Mouse (Mus musculus): Measurements from ENCODE around the gene Stx5a. TPM values are rescaled to one million over a fixed set of nuclear protein-coding genes. Genes with fewer than 3 reads are reported as not detected.

The Stx5a gene
- polyA plus RNA-seq, 1 experiment from 2014 or later: 122 TPM

DNA sequence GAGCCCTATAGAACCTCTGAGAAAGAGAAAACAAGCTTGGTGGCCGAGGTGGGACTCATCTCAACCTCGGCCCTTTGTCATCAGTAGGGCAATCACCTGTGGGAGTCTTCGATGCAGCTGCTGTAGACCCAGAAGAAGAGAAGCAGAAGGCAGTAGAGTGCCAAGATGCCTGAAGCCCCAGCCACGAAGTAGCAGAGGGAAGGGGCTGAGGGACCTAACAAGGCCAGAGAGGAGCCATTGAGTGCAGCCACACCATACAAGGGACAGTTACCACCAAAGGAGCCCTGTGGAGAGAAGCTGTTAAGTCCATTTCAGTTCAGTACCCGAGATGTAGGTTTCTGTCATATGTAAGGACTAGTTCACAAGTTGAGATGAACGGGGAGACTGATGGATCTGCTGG, 32.2 kb downstream of the Stx5a start:
- Histone ChIP-seq H3K4me2 (ENCODE audit: low read length) (peak overlapping the region; percentile 82), H3K4me3 (ENCODE audit: low read depth, low read length) (peak overlapping the region; percentile 67; the same call in 1 of the 2 replicates), H3K9me3 (replicated peaks; ENCODE audit: control insufficient read depth, low read length, poor library complexity, severe bottlenecking) (no peaks in the 10 kb centered on the region), H3K27me3 (ENCODE audit: control insufficient read depth, insufficient read depth, low read depth, low read length) (no peaks in the 10 kb centered on the region), H3K4me1 (ENCODE audit: control insufficient read depth, insufficient read depth, low read length) (peaks cover 29% of the 10 kb centered on the region), H3K36me3 (ENCODE audit: control insufficient read depth, insufficient read depth, low read length) (peaks cover 12% of the 10 kb centered on the region), H3K27ac (ENCODE audit: low read length) (no peak overlapping the region; the same call in 1 of the 2 replicates), H3K9ac (ENCODE audit: low read depth, low read length) (no peak overlapping the region)
- WGBS: 72% methylated on average over 6 of the region's 6 CpGs
- no peak for ATAC-seq

DNA sequence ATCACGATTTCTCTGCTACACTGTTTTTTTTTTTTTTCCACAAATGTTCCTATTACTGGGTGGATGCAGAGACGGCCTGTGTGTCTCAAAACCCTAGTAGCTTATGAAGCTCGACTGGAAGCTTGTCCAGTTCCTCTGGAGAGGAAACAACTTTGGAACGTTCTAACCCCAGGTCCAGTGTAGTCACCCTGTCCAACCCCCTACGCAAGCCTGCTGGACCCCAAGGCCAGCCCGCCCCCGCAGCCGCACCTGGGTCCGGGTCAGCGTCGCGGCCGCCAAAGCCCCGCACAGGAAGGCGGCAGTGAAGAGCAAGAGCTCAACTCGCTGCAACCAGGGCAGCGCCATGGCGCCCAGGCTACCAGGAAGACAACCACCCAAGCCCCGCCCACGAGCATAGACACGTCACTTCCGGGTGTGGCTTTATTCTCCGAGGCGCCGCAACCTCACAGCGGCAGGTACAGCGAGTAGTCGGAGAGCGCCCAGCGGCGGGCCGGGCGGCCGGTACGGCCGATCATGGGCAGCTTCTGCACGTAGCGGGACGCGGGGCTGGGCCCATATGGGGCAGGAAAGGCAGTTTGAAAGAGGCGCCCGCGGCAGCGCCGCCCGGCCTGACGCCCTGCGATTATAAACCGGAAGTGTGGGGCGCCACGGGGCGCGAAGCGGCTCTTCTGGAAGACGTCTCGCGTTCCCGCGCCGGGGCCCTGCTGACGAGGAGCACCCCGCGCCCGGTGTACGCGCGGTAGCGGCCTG, 33.0 kb downstream of the Stx5a start, which contains the start of gene Tmem179b:
Gene Tmem179b, minus strand, starts transcription at position 382 of the 750 bp plus-strand sequence.
- WGBS: under 1% methylated on average over 67 of the region's 68 CpGs
- Histone ChIP-seq H3K36me3 (ENCODE audit: control insufficient read depth, insufficient read depth, low read length) (peaks cover 9% of the 10 kb centered on the region), H3K4me2 (ENCODE audit: low read length) (peak within 1 kb of the TSS; percentile 82), H3K9ac (ENCODE audit: low read depth, low read length) (peak within 1 kb of the TSS; percentile 80), H3K9me3 (replicated peaks; ENCODE audit: control insufficient read depth, low read length, poor library complexity, severe bottlenecking) (no peaks in the 10 kb centered on the region), H3K27me3 (ENCODE audit: control insufficient read depth, insufficient read depth, low read depth, low read length) (no peaks in the 10 kb centered on the region), H3K27ac (ENCODE audit: low read length) (peak within 1 kb of the TSS; percentile 99), H3K4me1 (ENCODE audit: control insufficient read depth, insufficient read depth, low read length) (peaks cover 29% of the 10 kb centered on the region), H3K4me3 (ENCODE audit: low read depth, low read length) (peak within 1 kb of the TSS; percentile 67)
- ATAC-seq: peak; percentile 95

DNA sequence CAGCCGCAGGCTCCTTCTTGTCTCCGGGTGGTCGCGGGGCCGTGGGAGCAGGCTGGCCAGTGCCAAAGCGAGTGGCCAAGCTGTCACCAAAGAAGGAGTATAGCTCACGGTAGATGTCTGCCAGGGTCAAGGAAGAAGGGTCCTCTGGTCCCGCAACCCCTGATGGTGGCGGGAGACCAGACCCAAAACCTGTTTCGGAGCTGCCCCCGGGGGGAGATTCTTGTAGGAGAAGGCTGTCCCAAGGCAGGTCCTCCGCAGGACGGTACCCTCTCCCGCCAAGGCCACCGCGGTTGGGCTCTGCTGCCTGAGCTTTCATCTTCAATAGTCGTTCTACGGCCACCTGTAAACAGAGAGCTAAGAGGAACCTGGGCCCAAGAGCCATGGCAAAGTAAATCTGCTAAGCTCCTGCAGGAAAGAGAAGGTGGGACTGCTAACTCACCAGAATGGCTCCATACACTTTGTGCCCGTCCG, 33.8 kb downstream of the Stx5a start:
- no peaks in the 10 kb centered on the region for H3K27me3 ChIP-seq (ENCODE audit: control insufficient read depth, insufficient read depth, low read depth, low read length)
- no peaks in the 10 kb centered on the region for H3K9me3 ChIP-seq (replicated peaks; ENCODE audit: control insufficient read depth, low read length, poor library complexity, severe bottlenecking)
- H3K4me3 ChIP-seq (ENCODE audit: low read depth, low read length): peak overlapping the region; percentile 67
- 7% methylated on average over 20 of the region's 20 CpGs for WGBS
- peak overlapping the region; percentile 99 for H3K27ac ChIP-seq (ENCODE audit: low read length)
- H3K36me3 ChIP-seq (ENCODE audit: control insufficient read depth, insufficient read depth, low read length): peaks cover 5% of the 10 kb centered on the region
- H3K4me1 ChIP-seq (ENCODE audit: control insufficient read depth, insufficient read depth, low read length): peaks cover 29% of the 10 kb centered on the region
- ATAC-seq: no peak
- H3K9ac ChIP-seq (ENCODE audit: low read depth, low read length): peak overlapping the region; percentile 80
- peak overlapping the region; percentile 82 for H3K4me2 ChIP-seq (ENCODE audit: low read length)

DNA sequence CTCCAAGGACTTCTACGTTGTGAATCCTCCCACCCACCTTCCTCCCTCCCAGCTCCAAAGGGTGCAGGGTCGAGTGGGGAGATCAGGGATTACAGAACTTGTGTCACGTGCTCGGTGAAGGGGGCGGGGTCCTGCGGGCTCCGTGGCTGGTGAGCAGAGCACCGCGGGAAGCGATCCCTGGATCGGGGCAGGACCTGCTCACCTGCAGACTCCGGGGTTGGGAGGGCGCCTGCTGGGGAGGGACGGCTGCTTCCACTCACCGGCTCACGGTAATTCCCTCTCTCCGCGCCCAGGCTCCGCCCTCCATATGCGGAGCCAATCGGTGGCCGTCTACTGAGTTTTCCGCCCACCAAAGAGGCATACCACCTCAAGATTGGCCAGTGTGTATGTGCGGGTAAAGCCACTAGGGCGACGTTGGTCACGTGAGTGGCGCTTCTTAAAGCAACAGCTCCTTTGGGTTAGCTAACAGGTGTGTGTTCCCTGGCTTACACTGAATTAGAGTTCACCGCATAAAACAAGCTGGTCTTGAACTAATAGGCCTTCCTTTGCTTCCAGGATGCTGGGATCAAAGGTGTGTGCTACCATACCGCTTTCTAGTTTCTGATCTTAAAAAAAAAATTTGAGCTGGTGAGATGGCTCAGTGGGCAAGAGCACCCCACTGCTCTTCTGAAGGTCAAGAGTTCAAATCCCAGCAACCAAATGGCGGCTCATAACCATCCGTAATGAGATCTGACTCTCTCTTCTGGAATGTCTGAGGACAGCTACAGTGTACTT, 45.0 kb downstream of the Stx5a start, which contains the start of gene Taf6l:
Gene Taf6l, minus strand, starts transcription at position 410 of the 774 bp plus-strand sequence.
- H3K4me2 ChIP-seq (ENCODE audit: low read length): peak within 1 kb of the TSS; percentile 64
- ATAC-seq: peak; percentile 99
- peak within 1 kb of the TSS; percentile 75 for H3K9ac ChIP-seq (ENCODE audit: low read depth, low read length)
- H3K27ac ChIP-seq (ENCODE audit: low read length): peak within 1 kb of the TSS; percentile 80
- peak within 1 kb of the TSS; percentile 66 for H3K4me3 ChIP-seq (ENCODE audit: low read depth, low read length)
- peaks cover 16% of the 10 kb centered on the region for H3K4me1 ChIP-seq (ENCODE audit: control insufficient read depth, insufficient read depth, low read length)
- 1% methylated on average over 31 of the region's 32 CpGs for WGBS
- H3K9me3 ChIP-seq (replicated peaks; ENCODE audit: control insufficient read depth, low read length, poor library complexity, severe bottlenecking): no peaks in the 10 kb centered on the region
- no peaks in the 10 kb centered on the region for H3K27me3 ChIP-seq (ENCODE audit: control insufficient read depth, insufficient read depth, low read depth, low read length)
- H3K36me3 ChIP-seq (ENCODE audit: control insufficient read depth, insufficient read depth, low read length): peaks cover 13% of the 10 kb centered on the region; the same call in 1 of the 2 replicates

DNA sequence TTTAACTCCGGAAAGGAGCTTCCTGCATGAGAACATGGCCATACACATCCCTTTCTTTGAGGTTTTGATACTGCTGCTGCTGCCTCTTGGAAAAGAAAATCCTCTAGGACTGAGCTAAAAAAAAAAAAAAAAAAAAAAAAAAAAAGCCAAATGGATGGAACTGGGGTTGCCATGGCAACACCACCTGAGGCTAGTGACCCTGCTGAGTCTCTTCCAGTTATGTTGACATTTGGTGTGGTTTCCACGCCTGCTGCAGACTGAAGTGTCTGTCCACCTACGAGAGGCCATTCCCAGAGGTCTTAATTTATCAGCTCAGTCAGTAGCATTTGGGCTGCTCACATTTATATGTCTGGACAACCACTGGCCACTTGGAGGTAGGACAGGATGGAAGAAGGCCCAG, 47.3 kb downstream of the Stx5a start:
- Histone ChIP-seq H3K9ac (ENCODE audit: low read depth, low read length) (0 out of 2 replicates have a peak overlapping the region, but pooled peaks have one; percentile 10), H3K4me1 (ENCODE audit: control insufficient read depth, insufficient read depth, low read length) (peaks cover 16% of the 10 kb centered on the region), H3K36me3 (ENCODE audit: control insufficient read depth, insufficient read depth, low read length) (peaks cover 10% of the 10 kb centered on the region), H3K27me3 (ENCODE audit: control insufficient read depth, insufficient read depth, low read depth, low read length) (no peaks in the 10 kb centered on the region), H3K4me2 (ENCODE audit: low read length) (no peak overlapping the region), H3K4me3 (ENCODE audit: low read depth, low read length) (no peak overlapping the region), H3K9me3 (replicated peaks; ENCODE audit: control insufficient read depth, low read length, poor library complexity, severe bottlenecking) (no peaks in the 10 kb centered on the region), H3K27ac (ENCODE audit: low read length) (peak overlapping the region; percentile 39)
- WGBS: 12% methylated on average over 3 of the region's 3 CpGs
- ATAC-seq: no peak

DNA sequence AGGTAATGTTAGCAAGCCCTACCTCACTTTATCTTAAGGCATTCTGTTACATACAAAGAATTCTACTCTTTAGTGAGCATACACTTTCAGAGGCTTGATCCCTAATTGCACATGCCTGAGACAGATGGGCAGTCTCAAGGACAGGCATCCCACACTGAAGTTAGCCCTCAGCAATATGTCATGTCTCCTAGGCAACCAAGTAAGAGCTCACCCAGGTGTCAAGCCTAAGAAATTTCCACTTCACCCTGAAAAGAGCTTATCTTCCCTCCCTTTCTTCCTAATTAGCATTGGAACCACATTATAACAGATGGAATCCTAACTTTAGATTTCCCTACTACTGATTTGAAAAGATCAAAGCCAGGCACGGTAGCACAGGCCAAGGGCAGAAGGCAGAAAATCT, 48.0 kb downstream of the Stx5a start:
- Histone ChIP-seq H3K4me1 (ENCODE audit: control insufficient read depth, insufficient read depth, low read length) (peaks cover 16% of the 10 kb centered on the region), H3K4me2 (ENCODE audit: low read length) (no peak overlapping the region), H3K36me3 (ENCODE audit: control insufficient read depth, insufficient read depth, low read length) (peaks cover 16% of the 10 kb centered on the region), H3K27me3 (ENCODE audit: control insufficient read depth, insufficient read depth, low read depth, low read length) (no peaks in the 10 kb centered on the region), H3K4me3 (ENCODE audit: low read depth, low read length) (no peak overlapping the region), H3K9me3 (replicated peaks; ENCODE audit: control insufficient read depth, low read length, poor library complexity, severe bottlenecking) (no peaks in the 10 kb centered on the region), H3K9ac (ENCODE audit: low read depth, low read length) (no peak overlapping the region), H3K27ac (ENCODE audit: low read length) (peak overlapping the region; percentile 39; the same call in 1 of the 2 replicates)
- 24% methylated on average over 1 of the region's 1 CpGs for WGBS
- no peak for ATAC-seq

DNA sequence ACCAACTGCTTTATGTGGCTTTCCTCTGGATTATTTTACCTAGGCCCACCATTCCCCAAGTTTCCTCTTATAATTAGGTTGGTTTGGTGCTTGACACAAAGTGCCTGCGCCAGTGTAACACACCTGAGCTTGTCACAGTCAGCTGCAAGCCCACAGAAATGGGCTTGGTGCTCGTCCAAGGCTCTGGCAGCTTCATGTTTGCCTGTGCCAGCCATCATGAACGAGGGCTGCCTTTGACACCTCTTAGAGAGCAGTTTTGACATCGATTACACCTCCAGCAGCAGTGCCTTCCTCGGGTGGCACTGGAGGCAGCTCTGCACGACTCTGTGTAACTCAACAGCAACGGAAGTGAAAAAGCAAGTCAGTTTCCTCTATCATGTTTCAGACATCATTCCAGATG, 49.0 kb downstream of the Stx5a start:
- Histone ChIP-seq H3K4me3 (ENCODE audit: low read depth, low read length) (no peak overlapping the region), H3K27me3 (ENCODE audit: control insufficient read depth, insufficient read depth, low read depth, low read length) (no peaks in the 10 kb centered on the region), H3K9ac (ENCODE audit: low read depth, low read length) (no peak overlapping the region), H3K4me2 (ENCODE audit: low read length) (no peak overlapping the region), H3K9me3 (replicated peaks; ENCODE audit: control insufficient read depth, low read length, poor library complexity, severe bottlenecking) (no peaks in the 10 kb centered on the region), H3K27ac (ENCODE audit: low read length) (no peak overlapping the region), H3K4me1 (ENCODE audit: control insufficient read depth, insufficient read depth, low read length) (peaks cover 14% of the 10 kb centered on the region), H3K36me3 (ENCODE audit: control insufficient read depth, insufficient read depth, low read length) (peaks cover 24% of the 10 kb centered on the region)
- WGBS: 87% methylated on average over 7 of the region's 7 CpGs
- no peak for ATAC-seq

DNA sequence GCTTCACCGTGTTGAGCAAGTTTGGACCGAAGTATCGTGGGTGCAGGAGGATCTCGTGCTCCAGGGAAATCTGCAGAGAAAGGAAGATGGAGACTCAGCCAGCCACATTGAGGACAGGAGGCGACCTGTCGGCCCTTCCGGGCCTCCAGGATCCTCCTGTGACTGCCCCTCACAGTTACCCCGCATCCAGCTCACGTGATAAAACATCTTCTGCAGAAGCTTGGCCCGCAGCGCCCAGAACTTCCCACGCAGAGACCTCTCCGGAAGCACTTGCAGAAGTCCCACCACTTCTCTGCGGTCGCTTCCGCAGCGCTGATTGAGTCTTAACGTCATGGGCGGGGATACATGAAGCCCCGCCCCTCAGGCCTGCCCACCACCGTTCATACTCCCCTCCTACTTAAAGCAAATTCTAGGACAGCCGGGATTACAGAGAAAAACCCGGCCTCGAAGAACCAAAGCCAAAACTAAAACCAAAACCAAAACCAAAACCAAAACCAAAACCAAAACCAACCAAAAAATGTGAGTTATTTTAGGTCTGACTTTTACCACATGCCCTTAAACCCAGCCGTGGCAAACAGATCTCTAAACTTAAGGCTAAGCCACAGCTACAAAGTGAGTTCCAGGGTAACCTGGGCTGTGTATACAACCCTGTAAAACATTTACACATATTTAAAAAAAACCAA, 57.2 kb downstream of the Stx5a start, which contains the start of gene Polr2g:
Gene Polr2g, minus strand, starts transcription at position 314 of the 683 bp plus-strand sequence.
- H3K9ac ChIP-seq (ENCODE audit: low read depth, low read length): peak within 1 kb of the TSS; percentile 72
- no peaks in the 10 kb centered on the region for H3K27me3 ChIP-seq (ENCODE audit: control insufficient read depth, insufficient read depth, low read depth, low read length)
- peaks cover 25% of the 10 kb centered on the region for H3K4me1 ChIP-seq (ENCODE audit: control insufficient read depth, insufficient read depth, low read length)
- H3K36me3 ChIP-seq (ENCODE audit: control insufficient read depth, insufficient read depth, low read length): peaks cover 16% of the 10 kb centered on the region
- WGBS: 2% methylated on average over 25 of the region's 25 CpGs
- peak within 1 kb of the TSS; percentile 68 for H3K4me3 ChIP-seq (ENCODE audit: low read depth, low read length)
- H3K4me2 ChIP-seq (ENCODE audit: low read length): peak within 1 kb of the TSS; percentile 93
- no peaks in the 10 kb centered on the region for H3K9me3 ChIP-seq (replicated peaks; ENCODE audit: control insufficient read depth, low read length, poor library complexity, severe bottlenecking)
- H3K27ac ChIP-seq (ENCODE audit: low read length): peak within 1 kb of the TSS; percentile 60
- ATAC-seq: peak; percentile 75

Measured in midbrain, embryonic 16.5 days (tissue).